Mouse (Mus musculus): Measurements from ENCODE around the gene Nhej1.
A peak's percentile ranks its signal among the peaks of the same experiment; 100 is the strongest.

Nhej1 gene

DNA sequence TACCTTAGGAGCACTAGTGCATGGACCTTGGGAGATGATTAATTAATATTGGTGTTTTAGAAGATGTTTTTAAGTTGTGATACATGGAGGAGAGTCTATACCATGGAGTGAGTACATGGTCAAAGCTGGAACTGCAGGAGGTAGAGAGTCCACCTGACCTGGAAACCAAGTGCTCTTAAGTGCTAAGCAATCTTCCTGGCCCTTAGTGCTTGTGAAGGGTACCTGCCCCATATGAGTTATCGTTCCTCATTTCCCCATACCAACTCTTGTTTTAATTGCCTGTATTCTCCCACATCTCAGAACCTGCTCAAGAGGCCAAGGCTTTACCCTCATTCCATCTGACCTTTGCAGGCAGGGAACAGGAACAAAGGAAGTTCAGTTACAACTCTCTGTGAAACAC is 149.1 kb downstream of the Nhej1 start:
- DNase-seq (ENCODE audit: low read depth), result no peak

DNA sequence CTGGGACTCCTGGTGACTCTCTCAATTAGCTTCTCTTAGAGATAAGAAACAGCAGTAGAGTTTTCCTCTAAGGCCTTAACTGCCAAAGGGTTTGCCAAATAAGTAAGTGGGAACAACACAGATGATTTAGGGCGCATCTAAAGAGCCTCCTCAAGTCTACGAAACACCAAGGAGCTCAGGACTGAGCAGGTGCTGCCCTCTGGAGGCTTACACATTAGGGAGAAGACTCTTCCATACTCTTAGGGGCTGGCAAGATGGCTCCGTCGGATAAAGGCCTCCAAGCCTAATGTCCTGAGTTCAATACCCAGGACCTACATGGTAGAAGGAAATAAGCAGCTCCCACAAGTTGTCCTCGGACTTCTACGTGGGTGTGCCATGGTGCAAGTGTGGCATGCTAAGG is 151.4 kb downstream of the Nhej1 start:
- DNase-seq (ENCODE audit: low read depth), result no peak

DNA sequence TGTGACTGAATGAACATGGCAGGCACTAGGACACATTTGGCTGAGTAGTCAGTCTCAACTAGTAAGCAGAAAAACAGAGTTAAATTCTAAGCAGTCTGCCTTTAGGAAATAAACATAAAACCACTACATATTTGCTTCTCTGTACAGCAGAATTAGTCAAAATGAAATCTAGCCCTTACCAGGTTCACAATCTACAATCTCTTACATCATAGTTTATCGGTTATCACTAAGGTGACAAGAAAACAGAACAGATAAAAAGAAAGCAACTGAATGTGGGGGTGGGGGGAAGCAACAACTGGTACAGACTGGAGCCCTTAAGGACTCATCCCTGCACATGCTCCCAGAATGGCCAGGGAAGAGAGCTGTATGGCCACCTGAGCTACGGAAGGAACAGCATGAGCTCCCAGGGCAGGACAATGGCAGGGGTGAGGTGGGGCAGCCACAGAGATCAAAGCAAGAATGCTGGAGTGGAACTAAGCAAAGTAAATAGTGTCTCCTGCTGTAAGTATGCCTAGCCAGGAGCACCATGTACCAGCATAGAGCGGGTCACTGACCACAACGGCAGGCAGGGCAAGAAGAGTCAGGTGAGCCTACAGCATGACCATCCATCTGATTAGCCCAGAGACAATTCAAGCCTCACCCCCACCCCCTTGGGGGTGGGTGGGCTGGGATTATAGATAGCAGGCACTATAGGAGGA is 153.5 kb downstream of the Nhej1 start:
- no peak for DNase-seq (ENCODE audit: low read depth)

- peak; percentile 52 for DNase-seq (ENCODE audit: low read depth)
Observed at GRCm38 (mm10) chr1:74967962-74968580, 156.9 kb downstream of the Nhej1 start.

DNA sequence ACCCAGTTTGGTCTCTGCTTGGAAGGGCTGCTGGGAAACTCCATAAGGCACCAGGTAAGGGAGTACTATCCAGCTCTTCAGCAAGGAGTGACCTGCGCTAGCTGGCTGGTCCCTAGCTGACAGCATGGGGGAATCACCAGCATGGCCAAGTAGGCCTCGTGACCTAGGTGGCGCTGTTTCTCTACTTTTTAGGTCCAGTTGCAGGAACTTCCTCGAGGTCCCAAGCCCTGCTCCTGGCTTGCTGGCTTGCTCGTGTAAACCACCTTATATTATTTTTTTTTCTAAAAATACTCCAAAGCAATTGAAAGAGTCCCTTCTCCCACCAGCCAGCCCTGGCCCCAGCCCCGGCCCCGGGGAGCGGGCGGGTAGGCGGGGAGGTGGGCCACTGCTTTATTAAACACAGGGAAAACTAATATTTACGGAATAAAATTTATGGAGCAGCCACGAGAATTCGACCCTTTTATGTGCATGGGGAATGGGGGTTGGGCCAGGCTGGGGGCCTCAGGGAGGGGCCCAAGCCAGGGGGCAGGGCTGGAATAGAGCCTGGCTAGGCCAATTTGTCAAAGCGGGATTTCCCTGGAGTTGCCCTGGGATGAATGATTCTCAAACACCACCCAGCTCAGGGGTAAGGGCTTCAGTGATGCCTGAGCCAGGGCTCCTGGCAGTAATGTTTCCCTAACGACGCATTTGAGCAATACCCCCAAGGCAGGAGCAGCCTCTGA is 160.3 kb downstream of the Nhej1 start:
- DNase-seq (ENCODE audit: low read depth), result peak; percentile 92

DNA sequence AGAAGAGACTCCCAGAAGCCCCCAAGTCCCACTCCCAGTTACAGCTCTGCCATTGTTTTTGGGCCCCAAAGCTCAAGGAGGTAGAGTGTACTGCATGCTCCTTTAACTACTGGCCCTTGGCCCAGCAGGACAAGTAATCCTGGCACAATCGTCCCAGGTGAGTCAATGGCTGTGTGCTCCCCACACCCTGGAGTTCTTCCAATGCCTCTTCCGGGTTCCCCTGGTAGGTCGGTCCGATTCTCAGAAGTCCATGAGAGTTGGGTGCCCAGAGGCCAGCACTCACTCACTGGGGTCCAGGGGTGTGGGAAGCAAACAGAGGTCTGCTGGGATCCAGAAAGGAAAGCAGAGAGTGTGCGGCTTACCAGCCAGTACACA is 162.2 kb downstream of the Nhej1 start:
- no peak for DNase-seq (ENCODE audit: low read depth)

- DNase-seq (ENCODE audit: low read depth), result no peak
Observed at GRCm38 (mm10) chr1:74962126-74962852, 162.7 kb downstream of the Nhej1 start.

- DNase-seq (ENCODE audit: low read depth), result no peak
Observed at GRCm38 (mm10) chr1:74961722-74962121, 163.3 kb downstream of the Nhej1 start.

GRCm38 (mm10) chr1:74960059-74960458 is 164.9 kb downstream of the Nhej1 start:
- DNase-seq (ENCODE audit: low read depth), result no peak

DNA sequence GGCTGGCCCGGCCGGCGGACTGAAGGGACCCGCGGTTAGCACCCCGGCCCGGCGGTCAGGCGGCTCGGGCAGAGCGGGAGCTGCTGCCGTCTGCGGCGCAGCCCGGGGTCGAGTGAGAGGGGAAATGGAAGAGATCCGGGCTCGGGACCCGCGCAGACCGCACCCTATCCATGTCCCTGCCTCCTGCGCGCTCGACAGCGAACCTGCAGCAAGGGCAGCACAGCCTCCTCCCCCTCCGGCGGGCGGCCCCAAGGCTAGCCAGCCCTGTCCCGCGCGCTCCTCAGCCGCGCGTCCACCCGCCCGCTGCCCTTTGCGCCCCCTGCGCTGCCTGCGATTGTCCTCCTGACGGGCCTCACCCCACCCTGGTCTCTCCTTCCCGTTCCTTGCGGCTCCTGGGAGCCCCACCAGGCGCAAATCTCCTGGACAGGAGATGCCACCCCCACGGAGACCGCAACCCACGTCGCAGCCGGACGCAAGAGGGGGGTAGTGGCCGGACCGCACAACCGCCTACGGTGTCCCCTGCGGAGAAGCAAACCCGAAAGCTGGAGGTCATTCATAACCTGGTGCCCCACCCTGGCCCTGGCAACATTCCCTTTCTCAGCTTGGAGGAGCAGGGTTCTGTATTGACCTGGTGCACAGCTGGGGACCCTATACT is 173.3 kb downstream of the Nhej1 start, which contains the start of gene Ihh:
TSS of gene Ihh (minus strand) at position 117 of the 655 bp plus-strand sequence.
- no peak for DNase-seq (ENCODE audit: low read depth)

- DNase-seq (ENCODE audit: low read depth), result no peak
Observed at GRCm38 (mm10) chr1:74950576-74951490, 174.2 kb downstream of the Nhej1 start.

- DNase-seq (ENCODE audit: low read depth), result no peak
Observed at GRCm38 (mm10) chr1:74950066-74950465, 174.9 kb downstream of the Nhej1 start.

DNA sequence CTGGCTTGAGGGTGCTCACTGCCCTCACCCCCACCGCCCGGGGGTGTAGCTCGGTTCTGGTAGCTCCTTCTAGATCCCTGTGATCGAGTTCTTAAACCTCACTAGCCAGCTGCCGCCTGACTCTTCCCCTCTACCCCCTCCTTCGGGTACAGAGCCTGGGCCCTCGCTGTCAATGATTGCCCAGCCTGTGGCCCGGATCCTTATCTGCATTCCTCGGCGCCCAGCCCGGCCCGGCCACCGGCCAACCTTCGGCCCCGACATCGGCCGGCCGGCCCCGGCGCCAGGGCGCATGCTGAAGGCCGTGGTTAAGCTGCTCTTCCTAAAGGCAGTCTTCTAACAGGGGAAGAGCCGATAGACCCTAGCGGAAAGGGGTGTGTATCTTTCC is 175.3 kb downstream of the Nhej1 start:
- no peak for DNase-seq (ENCODE audit: low read depth)

DNA sequence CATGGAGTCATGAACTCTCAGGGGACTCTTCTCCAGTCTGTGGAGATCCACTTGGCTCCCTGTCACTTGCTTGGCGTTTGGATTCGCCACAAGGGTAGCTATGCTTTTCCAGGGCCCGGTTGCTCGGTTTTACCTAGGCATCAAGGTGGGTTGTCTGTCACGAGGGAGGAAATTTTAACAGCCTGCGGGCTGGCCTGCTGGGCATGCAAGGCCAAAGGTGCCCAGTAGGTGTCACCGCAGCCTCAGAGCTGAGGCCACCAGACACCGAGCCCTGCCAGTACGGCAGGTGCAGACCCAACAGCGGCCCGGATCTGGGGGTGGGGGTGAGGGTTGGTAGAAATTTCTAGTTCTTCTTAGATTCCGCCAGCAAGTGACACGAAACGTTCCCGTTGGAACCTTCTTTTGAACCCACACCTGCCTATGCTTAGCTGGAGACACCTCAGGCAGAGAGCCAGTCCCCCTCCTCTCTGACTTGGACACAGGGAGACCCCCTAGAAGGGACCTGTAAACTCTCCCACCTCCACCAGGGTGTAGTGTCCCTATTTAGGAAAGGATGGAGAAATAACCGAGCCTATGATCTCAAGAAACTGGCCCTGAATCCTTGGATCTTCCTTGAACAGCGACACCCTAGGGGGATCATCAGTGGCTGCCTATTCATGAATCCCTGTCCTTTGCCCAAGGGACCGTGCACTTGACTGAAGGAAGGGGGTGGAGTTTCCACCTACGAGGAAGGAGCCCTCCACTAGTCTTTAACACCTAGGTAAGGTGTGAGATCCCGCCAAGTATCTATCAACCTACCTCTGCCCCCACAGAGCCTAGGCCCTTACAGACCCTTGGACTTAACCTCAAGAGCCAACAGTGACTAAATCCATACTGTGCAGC is 176.0 kb downstream of the Nhej1 start:
- peak; percentile 68 for DNase-seq (ENCODE audit: low read depth)

GRCm38 (mm10) chr1:74947986-74948670 is 176.9 kb downstream of the Nhej1 start:
- DNase-seq (ENCODE audit: low read depth), result no peak

DNA sequence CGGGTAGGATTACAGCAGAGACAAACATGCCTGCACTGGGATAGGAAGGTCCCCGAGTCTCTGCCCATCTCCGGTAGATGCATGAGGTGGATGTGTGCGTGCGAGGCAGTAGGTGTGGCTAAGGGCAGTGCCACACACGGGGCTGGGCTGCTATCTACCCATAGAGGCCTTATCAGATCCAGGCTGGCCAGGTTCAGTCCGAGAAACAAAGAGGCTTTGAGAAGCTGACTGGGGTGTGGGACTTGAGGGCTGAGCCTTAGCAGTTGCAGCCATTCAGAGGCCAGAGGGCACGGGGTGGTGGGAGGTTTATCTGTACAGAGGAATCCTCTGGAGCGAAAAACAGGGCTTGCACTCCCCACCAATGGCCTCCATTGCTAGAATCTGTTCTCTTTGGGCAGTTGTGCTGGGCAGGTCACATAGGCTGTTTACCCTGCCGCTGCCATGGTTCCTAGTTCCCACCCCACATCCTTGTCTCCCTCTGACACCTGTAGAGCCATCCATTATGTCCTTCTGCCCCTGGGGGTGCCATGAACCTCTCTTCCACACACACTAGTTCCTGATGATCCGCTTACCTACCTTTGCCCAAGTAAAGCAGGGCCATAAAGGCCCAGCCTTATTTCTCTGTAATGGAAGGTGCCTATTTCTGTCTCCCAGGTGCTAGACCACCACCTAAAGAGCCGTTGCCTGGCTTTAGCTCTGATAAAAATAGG is 183.2 kb downstream of the Nhej1 start:
- DNase-seq (ENCODE audit: low read depth), result no peak

GRCm38 (mm10) chr1:74939762-74940161 is 185.2 kb downstream of the Nhej1 start:
- DNase-seq (ENCODE audit: low read depth), result peak; percentile 62

- DNase-seq (ENCODE audit: low read depth), result no peak
Observed at GRCm38 (mm10) chr1:74936221-74936830, 188.7 kb downstream of the Nhej1 start.
